In genomic region chr4:133729541-133730093, GRCm38 (mm10) we compare ENCODE assay signal across 8 mouse cellular contexts. TPM values are rescaled to one million over a fixed set of nuclear protein-coding genes. Genes with fewer than 3 reads are reported as not detected.
DNase-seq lines count a peak whose midpoint lies in the region; ATAC-seq and TF ChIP-seq lines count a peak whose summit lies in the region.

No protein-coding gene starts in this region.

- H3K36me3 ChIP-seq in forebrain, embryonic 10.5 days (replicated peaks), result peaks cover 52% of the 10 kb centered on the region
- no peaks in the 10 kb centered on the region for H3K36me3 ChIP-seq in heart, embryonic 15.5 days
- H3K36me3 ChIP-seq in liver, embryonic 13.5 days, result peaks cover 55% of the 10 kb centered on the region
- no peaks in the 10 kb centered on the region for H3K36me3 ChIP-seq in stomach, postnatal 0 days (ENCODE audit: control insufficient read depth, insufficient read depth, low read length)

- no peak overlapping the region for H3K9ac ChIP-seq in heart, embryonic 15.5 days
- peak overlapping the region; percentile 39; the same call in 1 of the 2 replicates for H3K9ac ChIP-seq in liver, embryonic 13.5 days
- H3K9ac ChIP-seq in stomach, postnatal 0 days (ENCODE audit: low read length), result peak overlapping the region; percentile 13; the same call in 1 of the 2 replicates

- TF ChIP-seq EP300 in stomach, postnatal 0 days (optimal IDR thresholded peaks at IDR 0.05), result no peak

- H3K9me3 ChIP-seq in forebrain, embryonic 10.5 days, result no peaks in the 10 kb centered on the region
- no peaks in the 10 kb centered on the region for H3K9me3 ChIP-seq in heart, embryonic 15.5 days (replicated peaks)
- no peaks in the 10 kb centered on the region for H3K9me3 ChIP-seq in liver, embryonic 13.5 days (replicated peaks)
- H3K9me3 ChIP-seq in stomach, postnatal 0 days (ENCODE audit: control insufficient read depth, low read length), result no peaks in the 10 kb centered on the region

- peak overlapping the region; percentile 59 for H3K4me2 ChIP-seq in heart, embryonic 15.5 days
- H3K4me2 ChIP-seq in liver, embryonic 13.5 days, result peak overlapping the region; percentile 53
- H3K4me2 ChIP-seq in stomach, postnatal 0 days (replicated peaks; ENCODE audit: low read depth), result peak overlapping the region; percentile 31

- TF ChIP-seq CTCF in stomach, postnatal 0 days (IDR thresholded peaks at IDR 0.05; ENCODE audit: low read depth), result no peak

- WGBS in forebrain, embryonic 10.5 days, result 20% methylated on average over 16 of the region's 16 CpGs
- 1% methylated on average over 16 of the region's 16 CpGs for WGBS in heart, embryonic 15.5 days
- WGBS in liver, embryonic 13.5 days (ENCODE audit: insufficient replicate concordance), result 8% methylated on average over 16 of the region's 16 CpGs
- under 1% methylated on average over 16 of the region's 16 CpGs for whole genome bisulfite sequencing in stomach, postnatal 0 days

- peak overlapping the region; percentile 82 for H3K27ac ChIP-seq in forebrain, embryonic 10.5 days
- peak overlapping the region; percentile 89 for H3K27ac ChIP-seq in heart, embryonic 15.5 days
- peak overlapping the region; percentile 79 for H3K27ac ChIP-seq in liver, embryonic 13.5 days
- H3K27ac ChIP-seq in stomach, postnatal 0 days (replicated peaks), result peak overlapping the region; percentile 86

- H3K4me3 ChIP-seq in forebrain, embryonic 10.5 days, result peak overlapping the region; percentile 37
- H3K4me3 ChIP-seq in heart, embryonic 15.5 days, result peak overlapping the region; percentile 17
- H3K4me3 ChIP-seq in liver, embryonic 13.5 days (replicated peaks), result peak overlapping the region; percentile 9; the same call in 1 of the 2 replicates
- H3K4me3 ChIP-seq in stomach, postnatal 0 days (ENCODE audit: low read depth, low read length), result peak overlapping the region; percentile 13; the same call in 1 of the 2 replicates

- H3K4me1 ChIP-seq in forebrain, embryonic 10.5 days, result peaks cover 86% of the 10 kb centered on the region
- H3K4me1 ChIP-seq in heart, embryonic 15.5 days (replicated peaks), result peaks cover 95% of the 10 kb centered on the region
- peaks cover 95% of the 10 kb centered on the region for H3K4me1 ChIP-seq in liver, embryonic 13.5 days (replicated peaks)
- H3K4me1 ChIP-seq in stomach, postnatal 0 days (replicated peaks; ENCODE audit: control insufficient read depth, insufficient read depth), result peaks cover 9% of the 10 kb centered on the region

- DNase-seq in CD8-positive naive resting alpha-beta T cell, adult 2 months (ENCODE audit: low read depth in 2 of 2, low spot score in 2 of 2), result peak; percentile 67 to 72
- peak; percentile 36 for DNase-seq in c-Kit-negative CD71-positive TER-119-positive erythroid progenitor cells, embryonic 14.5 days (ENCODE audit: low read depth, low spot score)
- peak; percentile 78 for DNase-seq in forebrain, embryonic 10.5 days (ENCODE audit: extremely low spot score, low spot score)
- DNase-seq in kidney, postnatal 25 days, result peak; percentile 95 to 97
- DNase-seq in liver, embryonic 13.5 days, result peak; percentile 81
- peak; percentile 84 for DNase-seq in neural tube, embryonic 10.5 days (ENCODE audit: extremely low spot score, low spot score)
- peak; percentile 89 for DNase-seq in stomach, postnatal 0 days (ENCODE audit: low spot score)

- no peaks in the 10 kb centered on the region for H3K27me3 ChIP-seq in forebrain, embryonic 10.5 days (ENCODE audit: poor library complexity, severe bottlenecking)
- H3K27me3 ChIP-seq in heart, embryonic 15.5 days, result no peaks in the 10 kb centered on the region
- no peaks in the 10 kb centered on the region for H3K27me3 ChIP-seq in liver, embryonic 13.5 days
- H3K27me3 ChIP-seq in stomach, postnatal 0 days (ENCODE audit: control insufficient read depth, insufficient read depth, low read length), result no peaks in the 10 kb centered on the region

- ATAC-seq in heart, embryonic 15.5 days (replicated peaks; ENCODE audit: insufficient number of reproducible peaks, insufficient read depth, low FRiP score, low read depth), result peak; percentile 94
- peak; percentile 86 for ATAC-seq in liver, embryonic 13.5 days (ENCODE audit: low read depth)
- peak; percentile 96 for ATAC-seq in stomach, postnatal 0 days (ENCODE audit: low FRiP score, low TSS enrichment)

RNA-seq across cellular contexts. Expression of gene Arid1a, which starts 27.0 kb away (rescaled TPM):
- polyA plus RNA-seq in forebrain, embryonic 10.5 days (2016; fragmentation: Nextera tagmentation; extraction: Ambion mirVana), result 35.3 and 38.8 TPM in 2 replicates
- 16.5 and 20.4 TPM in 2 replicates for polyA plus RNA-seq in heart, embryonic 15.5 days (2015; fragmentation: Nextera tagmentation; extraction: Ambion mirVana)
- polyA plus RNA-seq in liver, embryonic 13.5 days (2015; fragmentation: Nextera tagmentation; extraction: Ambion mirVana), result 8.0 and 9.0 TPM in 2 replicates
- 8.7 and 9.7 TPM in 2 replicates for polyA plus RNA-seq in stomach, postnatal 0 days (2015; fragmentation: Nextera tagmentation; extraction: Ambion mirVana)

RNA-seq across cellular contexts. Expression of gene Pigv, which starts 57.2 kb away (rescaled TPM):
- 16.3 and 17.3 TPM in 2 replicates for polyA plus RNA-seq in forebrain, embryonic 10.5 days (2016; fragmentation: Nextera tagmentation; extraction: Ambion mirVana)
- 11.8 and 14.6 TPM in 2 replicates for polyA plus RNA-seq in heart, embryonic 15.5 days (2015; fragmentation: Nextera tagmentation; extraction: Ambion mirVana)
- polyA plus RNA-seq in liver, embryonic 13.5 days (2015; fragmentation: Nextera tagmentation; extraction: Ambion mirVana), result 5.8 and 7.3 TPM in 2 replicates
- 11.5 and 13.0 TPM in 2 replicates for polyA plus RNA-seq in stomach, postnatal 0 days (2015; fragmentation: Nextera tagmentation; extraction: Ambion mirVana)

Comparison
In these comparisons a context has a peak if more than half of its experiments do, and no peak if none do; other contexts are left out.
1. Peak in every context shown above with its lines: DNase-seq, ATAC-seq, H3K4me3 ChIP-seq and H3K27ac ChIP-seq.
2. DNase-seq: peak in every context shown above with its lines; median percentile 96 in kidney, postnatal 25 days; 89 in stomach, postnatal 0 days; 84 in neural tube, embryonic 10.5 days; 81 in liver, embryonic 13.5 days; 78 in forebrain, embryonic 10.5 days; 70 in CD8-positive naive resting alpha-beta T cell, adult 2 months; 36 in c-Kit-negative CD71-positive TER-119-positive erythroid progenitor cells, embryonic 14.5 days.